Mouse (Mus musculus): ENCODE results near the gene Nvl. TPM values are rescaled to one million over a fixed set of nuclear protein-coding genes. Genes with fewer than 3 reads are reported as not detected.

Nvl gene
- total and polyA plus RNA-seq, 3 experiments = 19.9 to 38.4 (median 27.1) TPM

- no peak overlapping the region for H3K4me2 ChIP-seq (ENCODE audit: insufficient read depth, low read depth, poor library complexity, severe bottlenecking)
- DNase-seq (ENCODE audit: extremely low read depth) = no peak
- TF ChIP-seq POLR2A (IDR thresholded peaks at IDR 0.05; ENCODE audit: low read depth, low read length) (no peak), SIN3A (IDR thresholded peaks at IDR 0.05; ENCODE audit: low read length) (no peak), USF1 (IDR thresholded peaks at IDR 0.05; ENCODE audit: low read depth, low read length) (no peak), MEF2A (IDR thresholded peaks at IDR 0.05; ENCODE audit: borderline replicate concordance, low read depth, low read length) (no peak), ZNF384 (IDR thresholded peaks at IDR 0.05; ENCODE audit: low read depth, low read length) (no peak), ETS1 (conservative IDR thresholded peaks at IDR 0.05; ENCODE audit: low read depth, low read length) (no peak), ELF1 (IDR thresholded peaks at IDR 0.05; ENCODE audit: low read depth, low read length) (no peak), SMC3 (IDR thresholded peaks at IDR 0.05; ENCODE audit: low read depth, low read length) (no peak), CHD2 (IDR thresholded peaks at IDR 0.05; ENCODE audit: low read length) (no peak), GABPA (IDR thresholded peaks at IDR 0.05; ENCODE audit: insufficient replicate concordance, low read depth, low read length) (no peak), IRF4 (IDR thresholded peaks at IDR 0.05; ENCODE audit: low read depth, low read length) (no peak), JUN (IDR thresholded peaks at IDR 0.05; ENCODE audit: insufficient read depth, low read depth, low read length) (no peak), ZMIZ1 (IDR thresholded peaks at IDR 0.05; ENCODE audit: low read depth, low read length) (no peak), EP300 (IDR thresholded peaks at IDR 0.05; ENCODE audit: low read length) (no peak), ZC3H11A (IDR thresholded peaks at IDR 0.05; ENCODE audit: low read depth, low read length) (no peak), CHD1 (IDR thresholded peaks at IDR 0.05; ENCODE audit: low read depth, low read length) (no peak), RCOR1 (conservative IDR thresholded peaks at IDR 0.05; ENCODE audit: low read depth, low read length) (no peak), MXI1 (IDR thresholded peaks at IDR 0.05; ENCODE audit: low read depth, low read length) (no peak), NELFE (IDR thresholded peaks at IDR 0.05; ENCODE audit: low read depth, low read length) (no peak)
- peaks cover 68 to 88% of the 10 kb centered on the region in 2 experiments for H3K36me3 ChIP-seq (replicated peaks in 1 of 2; ENCODE audit: control insufficient read depth in 1 of 2, insufficient read depth in 1 of 2, low read length in 1 of 2)
- in situ Hi-C loops (cut with MboI; ENCODE audit: low pct_ligation_motif_present, low pct_unique_long_range_greater_than_20kb, low sequenced_read_pairs) (no loop called here), dilution Hi-C loops (cut with MboI; ENCODE audit: extremely low pct_ligation_motif_present, extremely low pct_unique_long_range_greater_than_20kb, low sequenced_read_pairs) (no loop called here)
- H3K4me3 ChIP-seq (replicated peaks in 1 of 3; ENCODE audit: low read depth in 2 of 3, low read length in 2 of 3, poor library complexity in 1 of 3) = no peak overlapping the region
- H3K9me3 ChIP-seq (replicated peaks; ENCODE audit: low read length) = no peaks in the 10 kb centered on the region
- H3K27ac ChIP-seq (ENCODE audit: insufficient read depth, low read depth) = no peak overlapping the region
- H3K27me3 ChIP-seq (replicated peaks) = no peaks in the 10 kb centered on the region
- no peaks in the 10 kb centered on the region for H3K4me1 ChIP-seq (ENCODE audit: control insufficient read depth in 1 of 2, insufficient read depth in 2 of 2)
- H3K9ac ChIP-seq (ENCODE audit: insufficient read depth, low read depth) = no peak overlapping the region
- H3K79me2 ChIP-seq (replicated peaks; ENCODE audit: control insufficient read depth, extremely low read depth, insufficient read depth, poor library complexity, severe bottlenecking) = peaks cover under 1% of the 10 kb centered on the region
Measured at GRCm38 (mm10) chr1:181131915-181132314, 12.1 kb downstream of the Nvl start.

GRCm38 (mm10) chr1:181126766-181127165 lies 17.2 kb downstream of the Nvl start:
- in situ Hi-C loops (cut with MboI; ENCODE audit: low pct_ligation_motif_present, low pct_unique_long_range_greater_than_20kb, low sequenced_read_pairs) = no loop called here

More at GRCm38 (mm10) chr1:181126766-181127165, 17.2 kb downstream of the Nvl start:
- no peak for DNase-seq (ENCODE audit: extremely low read depth)
- H3K79me2 ChIP-seq (replicated peaks; ENCODE audit: control insufficient read depth, extremely low read depth, insufficient read depth, poor library complexity, severe bottlenecking) = no peaks in the 10 kb centered on the region; the same call in 1 of the 2 replicates
- dilution Hi-C loops (cut with MboI; ENCODE audit: extremely low pct_ligation_motif_present, extremely low pct_unique_long_range_greater_than_20kb, low sequenced_read_pairs) = no loop called here
- H3K4me1 ChIP-seq (ENCODE audit: control insufficient read depth in 1 of 2, insufficient read depth in 2 of 2) = no peaks in the 10 kb centered on the region
- no peaks in the 10 kb centered on the region for H3K27me3 ChIP-seq (replicated peaks)
- no peak overlapping the region for H3K27ac ChIP-seq (ENCODE audit: insufficient read depth, low read depth)
- no peak overlapping the region for H3K4me3 ChIP-seq (replicated peaks in 1 of 3; ENCODE audit: low read depth in 2 of 3, low read length in 2 of 3, poor library complexity in 1 of 3)
- H3K9me3 ChIP-seq (replicated peaks; ENCODE audit: low read length) = no peaks in the 10 kb centered on the region
- TF ChIP-seq CTCF (conservative IDR thresholded peaks at IDR 0.05 in 1 of 2, IDR thresholded peaks at IDR 0.05 in 1 of 2; ENCODE audit: low read depth in 2 of 2, low read length in 2 of 2) (no peak), CHD1 (IDR thresholded peaks at IDR 0.05; ENCODE audit: low read depth, low read length) (no peak), ZMIZ1 (IDR thresholded peaks at IDR 0.05; ENCODE audit: low read depth, low read length) (no peak), POLR2AphosphoS2 (IDR thresholded peaks at IDR 0.05; ENCODE audit: low read depth, low read length) (no peak), KAT2A (IDR thresholded peaks at IDR 0.05; ENCODE audit: insufficient replicate concordance, low read length) (no peak), EP300 (IDR thresholded peaks at IDR 0.05; ENCODE audit: low read length) (no peak), ELF1 (IDR thresholded peaks at IDR 0.05; ENCODE audit: low read depth, low read length) (no peak)
- H3K4me2 ChIP-seq (ENCODE audit: insufficient read depth, low read depth, poor library complexity, severe bottlenecking) = no peak overlapping the region
- peaks cover 67 to 91% of the 10 kb centered on the region in 2 experiments for H3K36me3 ChIP-seq (replicated peaks in 1 of 2; ENCODE audit: control insufficient read depth in 1 of 2, insufficient read depth in 1 of 2, low read length in 1 of 2)
- no peak overlapping the region for H3K9ac ChIP-seq (ENCODE audit: insufficient read depth, low read depth)
